Mouse (Mus musculus): ENCODE measurements around the gene Ret. TPM values are rescaled to one million over a fixed set of nuclear protein-coding genes. Genes with fewer than 3 reads are reported as not detected.

Ret gene
- total RNA-seq, 4 experiments from 2014 or later = 3.1 to 3.9 (median 3.8) TPM

DNA sequence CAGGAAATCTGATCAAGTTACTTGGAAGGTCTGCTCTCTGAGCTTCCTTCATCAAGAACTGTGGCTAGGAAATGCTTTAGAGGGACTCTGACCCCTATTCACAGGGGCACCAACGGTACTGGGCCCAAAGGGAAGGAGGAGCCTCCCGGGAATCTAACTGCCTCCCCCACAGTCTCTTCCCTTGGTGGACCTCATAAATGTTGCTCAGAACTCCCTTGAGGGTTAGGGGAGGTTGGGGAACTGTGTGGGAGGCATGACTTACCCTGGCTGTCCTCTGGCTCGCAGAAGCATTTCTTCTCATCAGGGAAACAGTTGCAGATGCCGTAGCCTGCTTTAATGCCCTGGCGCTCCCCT lies 23.6 kb downstream of the Ret start:
- no peak for DNase-seq (ENCODE audit: low spot score in 2 of 2)

DNA sequence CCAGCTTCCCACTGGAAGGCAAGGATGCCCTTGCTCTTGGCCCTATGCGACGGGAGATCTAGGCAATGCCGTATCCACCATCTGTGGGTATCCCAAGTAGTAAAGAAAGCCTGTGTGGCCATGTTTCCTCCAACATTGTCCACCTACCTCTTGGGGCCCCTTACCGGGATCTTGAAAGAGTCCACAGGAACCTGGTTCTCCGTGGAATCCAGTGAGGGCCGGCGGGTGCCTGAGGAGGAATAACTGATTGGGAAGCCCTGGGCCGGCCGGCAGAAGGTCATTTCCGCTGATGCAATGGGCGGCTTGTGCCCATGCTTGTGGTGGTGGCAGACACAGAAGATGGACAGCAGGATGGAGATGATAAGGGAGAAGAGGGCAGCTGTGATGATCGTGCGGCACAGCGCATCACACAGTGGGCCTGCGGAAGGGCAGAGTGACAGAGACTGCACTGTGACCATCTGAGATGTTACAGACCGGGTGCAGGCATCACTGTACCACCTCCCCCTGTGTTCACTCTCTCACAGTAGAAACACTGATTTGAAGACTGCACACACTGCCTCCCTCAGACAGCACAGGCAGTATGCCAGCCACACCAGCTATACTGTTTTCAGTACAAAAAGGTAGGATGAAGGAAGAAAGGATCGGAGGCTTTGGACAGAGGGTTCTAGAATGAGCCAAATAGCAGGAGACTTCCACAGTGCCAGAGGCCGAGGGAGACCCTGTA lies 24.1 kb downstream of the Ret start:
- DNase-seq (ENCODE audit: low spot score in 2 of 2) = no peak

GRCm38 (mm10) chr6:118171386-118171785 lies 26.1 kb downstream of the Ret start:
- no peak for DNase-seq (ENCODE audit: low spot score in 2 of 2)

- no peak for DNase-seq (ENCODE audit: low spot score in 2 of 2)
Observed at GRCm38 (mm10) chr6:118168106-118168505, 29.4 kb downstream of the Ret start.

GRCm38 (mm10) chr6:118167013-118167412 lies 30.5 kb downstream of the Ret start:
- DNase-seq (ENCODE audit: low spot score in 2 of 2) = no peak

DNA sequence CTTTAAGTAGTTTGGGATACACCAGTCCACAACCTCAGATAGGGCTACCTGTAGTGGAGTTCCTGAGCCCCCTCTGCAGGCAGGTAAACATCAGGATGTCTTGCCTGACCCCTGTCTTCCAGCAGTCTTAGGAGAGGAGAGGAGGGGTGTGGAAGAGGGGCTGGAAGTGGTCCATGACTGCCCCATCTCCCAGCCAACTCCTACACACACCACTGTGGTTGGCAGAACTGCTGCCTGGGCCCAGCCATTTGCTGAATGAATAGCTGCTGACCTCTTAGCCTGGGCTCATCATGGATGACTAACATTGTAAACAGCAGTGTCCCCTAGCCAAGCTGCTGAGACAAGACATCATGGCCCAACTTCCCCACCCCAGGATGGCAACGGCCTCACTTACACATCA lies 32.0 kb downstream of the Ret start:
- DNase-seq (ENCODE audit: low spot score in 2 of 2) = no peak

DNA sequence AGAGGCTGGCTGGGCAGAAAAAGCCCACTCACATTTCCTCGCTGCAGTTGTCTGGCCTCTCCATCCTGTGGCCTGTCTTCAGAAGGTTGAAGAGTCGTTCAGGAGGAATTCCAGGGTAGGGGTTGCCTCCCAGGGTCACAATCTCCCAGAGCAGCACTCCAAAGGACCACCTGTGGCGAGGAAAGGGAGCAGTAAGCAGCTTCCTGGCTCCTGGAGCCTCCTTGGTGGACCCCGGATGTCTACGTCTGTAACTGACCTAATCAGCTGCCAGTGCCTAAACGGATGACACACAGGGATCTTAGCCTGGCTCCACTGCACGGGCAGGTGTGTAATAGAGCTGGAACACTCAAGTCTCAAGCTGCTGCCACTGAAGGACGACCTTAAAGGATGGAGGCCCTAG lies 32.8 kb downstream of the Ret start:
- no peak for DNase-seq (ENCODE audit: low spot score in 2 of 2)

DNA sequence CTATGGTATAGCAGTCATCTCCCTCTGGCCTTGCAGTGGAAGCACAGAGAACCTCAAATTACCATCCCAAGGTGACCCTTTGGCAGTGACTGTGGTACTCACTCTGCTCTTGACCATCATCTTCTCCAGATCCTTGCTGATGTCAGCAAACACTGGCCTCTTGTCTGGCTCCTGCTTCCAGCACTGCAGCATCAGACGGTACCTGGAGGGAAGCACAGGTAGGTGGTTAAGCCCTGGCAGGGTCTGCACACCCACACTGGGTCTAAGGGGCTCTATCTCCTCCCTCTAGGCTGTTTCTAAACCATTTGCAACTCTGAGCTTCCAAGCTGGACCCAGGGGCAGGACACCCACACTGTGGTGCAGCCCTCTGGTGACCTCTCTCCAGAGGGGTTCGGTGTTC lies 34.4 kb downstream of the Ret start:
- DNase-seq (ENCODE audit: low spot score in 2 of 2) = no peak

DNA sequence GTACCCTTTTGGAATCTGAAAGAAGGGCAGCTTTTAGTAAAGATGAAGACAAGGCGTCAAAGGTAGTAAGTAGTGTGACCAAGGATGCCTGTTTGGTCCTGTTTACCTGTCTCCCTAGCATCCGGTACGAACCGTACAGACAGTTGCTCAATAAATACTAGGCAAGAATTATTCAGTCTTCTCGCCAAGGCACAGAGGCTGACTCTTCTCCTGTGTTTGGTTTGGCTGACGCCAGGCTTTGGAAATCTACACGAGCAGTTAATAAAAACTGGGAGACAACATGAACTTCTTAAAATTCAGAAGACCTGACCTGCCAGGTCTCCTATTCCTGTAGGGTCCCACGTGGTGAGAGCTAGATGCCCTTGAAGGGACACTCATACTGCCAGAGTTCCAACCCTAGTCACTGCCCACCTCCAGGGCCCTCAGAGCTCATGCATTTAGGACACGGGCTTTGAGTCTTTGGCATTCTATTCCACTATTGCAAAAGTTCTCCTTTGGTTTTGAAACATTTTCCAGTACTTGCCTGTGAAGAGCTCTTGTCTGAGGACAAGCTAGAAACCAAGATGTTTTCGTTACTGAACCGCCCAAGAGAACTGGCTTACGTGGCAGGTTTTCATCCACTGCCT lies 34.9 kb downstream of the Ret start:
- DNase-seq (ENCODE audit: low spot score in 2 of 2) = no peak

GRCm38 (mm10) chr6:118153091-118153490 lies 44.4 kb downstream of the Ret start:
- no peak for DNase-seq (ENCODE audit: low spot score in 2 of 2)

GRCm38 (mm10) chr6:118150988-118151387 lies 46.5 kb downstream of the Ret start:
- no peak for DNase-seq (ENCODE audit: low spot score in 2 of 2)

DNA sequence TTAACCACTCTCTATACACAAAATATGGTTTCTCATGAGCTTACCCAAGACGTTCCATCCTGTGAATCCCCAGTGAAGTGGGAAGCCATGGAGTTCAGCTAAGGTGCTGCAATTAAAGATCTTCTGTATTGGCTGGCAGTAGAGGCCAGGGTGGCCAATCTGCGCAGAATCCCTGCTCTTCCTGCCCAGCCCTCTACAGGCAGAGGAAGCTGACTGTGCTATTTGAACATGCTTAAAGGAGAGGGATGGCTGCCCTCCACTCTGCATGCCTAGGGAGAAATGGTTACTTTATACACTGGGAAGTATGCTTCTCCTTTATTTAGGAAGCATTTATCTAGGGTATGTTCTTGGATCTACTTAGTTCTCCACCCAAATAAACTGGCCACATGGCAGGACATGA lies 47.0 kb downstream of the Ret start:
- no peak for DNase-seq (ENCODE audit: low spot score in 2 of 2)

- DNase-seq (ENCODE audit: low spot score in 2 of 2) = no peak
Observed at GRCm38 (mm10) chr6:118150128-118150527, 47.4 kb downstream of the Ret start.

- no peak for DNase-seq (ENCODE audit: low spot score in 2 of 2)
Observed at GRCm38 (mm10) chr6:118140961-118141360, 56.6 kb downstream of the Ret start.

DNA sequence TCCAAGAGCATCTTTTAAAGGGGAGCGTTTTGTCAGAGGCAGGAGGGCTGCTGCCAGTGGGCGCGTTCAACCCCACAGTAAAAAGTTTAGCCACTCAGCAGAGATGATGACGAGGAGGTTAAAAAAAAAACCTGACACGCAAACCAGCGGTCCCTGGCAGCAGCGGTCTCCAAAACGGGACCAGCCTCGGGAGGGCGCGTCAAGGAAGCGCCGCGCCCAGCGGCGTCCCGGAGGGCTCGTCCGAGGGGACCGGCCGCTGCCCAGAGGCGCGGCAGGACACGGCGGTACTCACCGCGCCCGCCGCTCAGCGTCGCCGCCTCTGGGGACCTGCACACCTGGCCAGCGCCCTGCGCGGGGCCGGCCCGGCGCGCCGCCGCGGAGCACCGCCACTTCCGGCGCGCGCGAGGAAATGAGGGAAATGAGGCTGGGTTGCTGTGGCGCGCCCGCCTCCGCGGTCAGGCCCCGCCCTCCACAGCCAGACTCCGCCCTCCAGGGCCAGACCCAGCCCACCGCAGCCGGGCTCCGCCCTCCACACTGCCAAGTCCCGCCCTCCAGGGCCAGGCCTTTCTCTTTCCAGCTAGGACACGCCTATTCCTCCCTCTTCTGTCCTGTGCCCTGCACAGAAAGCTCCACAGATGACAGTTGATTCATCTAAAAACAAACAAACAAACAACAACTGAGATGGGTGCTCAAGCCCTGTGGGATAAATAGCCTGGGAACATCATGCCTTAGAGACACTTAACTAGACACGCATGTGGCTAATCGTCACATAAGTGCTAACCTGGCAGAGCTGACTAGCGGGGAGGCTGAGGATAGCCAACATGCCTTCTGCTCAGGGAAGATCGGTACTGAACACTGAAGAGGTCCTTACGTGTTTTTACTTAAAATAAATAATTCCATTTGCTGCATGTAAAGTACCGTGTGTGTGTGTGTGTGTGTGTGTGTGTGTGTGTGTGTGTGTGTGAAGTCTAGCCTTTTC lies 58.5 kb downstream of the Ret start, which contains the start of gene Csgalnact2:
Gene Csgalnact2 (minus strand): TSS at position 410 of the 979 bp plus-strand sequence.
- DNase-seq (ENCODE audit: low spot score in 2 of 2) = peak; percentile 82 to 89

DNA sequence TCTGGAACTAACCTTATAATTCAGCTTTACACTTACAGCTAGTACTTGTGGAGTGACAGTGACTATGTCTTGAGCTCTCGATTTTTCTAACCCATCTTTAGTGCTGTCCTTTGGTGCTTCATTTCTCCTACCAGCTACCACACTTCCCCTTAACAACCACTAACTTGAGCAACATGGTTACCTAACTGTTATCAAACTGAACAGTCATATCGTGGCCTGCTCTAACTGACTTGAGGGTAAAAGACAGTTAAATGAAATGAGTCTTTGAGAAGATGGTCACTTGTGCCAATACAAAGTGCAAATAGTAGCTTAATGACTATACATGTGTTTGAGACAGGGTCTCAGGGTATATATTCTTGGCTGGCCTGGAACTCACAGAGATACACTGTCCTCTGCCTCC lies 60.4 kb downstream of the Ret start:
- DNase-seq (ENCODE audit: low spot score in 2 of 2) = no peak

GRCm38 (mm10) chr6:118134461-118134860 lies 63.1 kb downstream of the Ret start:
- no peak for DNase-seq (ENCODE audit: low spot score in 2 of 2)

GRCm38 (mm10) chr6:118130022-118130421 lies 67.5 kb downstream of the Ret start:
- no peak for DNase-seq (ENCODE audit: low spot score in 2 of 2)

GRCm38 (mm10) chr6:118127827-118128487 lies 69.6 kb downstream of the Ret start:
- DNase-seq (ENCODE audit: low spot score in 2 of 2) = no peak

DNA sequence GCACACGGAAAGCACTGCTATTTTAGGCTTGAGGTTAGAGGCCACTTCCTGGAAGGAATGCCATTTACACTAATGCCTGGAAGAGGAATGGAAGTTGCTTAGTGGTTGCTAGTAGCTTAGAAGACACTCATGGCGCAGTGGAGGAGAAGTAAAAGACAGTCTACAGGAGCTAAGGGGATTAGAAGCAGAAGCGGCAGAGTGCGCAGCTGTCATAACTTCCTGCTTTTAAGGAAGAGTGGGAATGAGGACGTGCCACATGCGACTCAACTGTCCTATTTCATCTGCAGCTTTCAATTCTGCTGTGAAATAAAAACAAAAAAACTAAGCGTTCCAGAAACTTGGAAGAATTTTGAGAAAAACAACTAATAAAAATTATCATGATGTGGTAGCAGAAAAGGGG lies 70.3 kb downstream of the Ret start:
- no peak for DNase-seq (ENCODE audit: low spot score in 2 of 2)

DNA sequence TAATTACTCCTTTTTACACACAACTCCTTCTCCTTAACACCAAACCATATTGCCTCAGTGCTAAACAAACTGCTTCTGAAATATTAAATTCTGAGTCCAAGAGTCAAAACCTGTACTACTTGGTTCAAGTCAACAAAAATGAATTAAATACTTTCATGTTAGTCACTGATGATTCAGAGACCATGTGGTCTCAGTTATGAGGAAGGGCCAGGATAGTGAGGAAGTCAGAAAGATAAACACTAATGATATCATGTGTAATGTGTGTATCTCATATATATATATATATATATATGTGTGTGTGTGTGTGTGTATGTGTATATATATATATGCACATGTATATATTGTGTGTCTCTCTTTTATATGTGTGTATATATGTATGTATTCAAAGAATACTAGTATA lies 70.9 kb downstream of the Ret start:
- no peak for DNase-seq (ENCODE audit: low spot score in 2 of 2)

GRCm38 (mm10) chr6:118122767-118123166 lies 74.8 kb downstream of the Ret start:
- DNase-seq (ENCODE audit: low spot score in 2 of 2) = no peak
